Mouse (Mus musculus): ENCODE results near the gene Tsc22d4.
"Not testable (repeated sequence)": the region's sequence is repeated elsewhere in the genome, so short reads cannot be mapped to it uniquely, and the experiment has no call there.

Tsc22d4 gene

GRCm38 (mm10) chr5:137745214-137746171 lies at the start of gene Tsc22d4:
Gene Tsc22d4, plus strand, starts transcription at chr5:137745730.
- in situ Hi-C loops (cut with MboI; ENCODE audit: low sequenced_read_pairs) = no loop called here

DNA sequence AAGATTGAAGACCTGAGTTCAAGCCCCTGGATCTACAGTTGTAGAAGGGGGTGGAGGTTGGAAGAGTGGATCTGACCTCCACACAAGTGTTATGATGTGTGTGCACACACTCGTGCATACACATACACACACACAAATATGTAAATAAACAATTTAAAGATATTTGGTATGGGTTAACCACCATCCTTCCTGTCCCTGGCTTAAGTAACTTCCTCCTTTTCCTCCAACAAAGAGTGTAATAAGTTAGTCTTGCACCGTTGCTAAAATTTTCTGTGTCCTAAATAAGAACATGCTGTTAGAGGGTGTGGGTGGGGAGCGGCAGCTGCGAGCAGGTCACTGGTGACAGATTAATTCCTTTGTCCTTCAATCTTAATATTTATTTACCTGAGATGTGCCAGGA lies 49.6 kb upstream of the Tsc22d4 start:
- in situ Hi-C loops (cut with MboI; ENCODE audit: low sequenced_read_pairs) = no loop called here

DNA sequence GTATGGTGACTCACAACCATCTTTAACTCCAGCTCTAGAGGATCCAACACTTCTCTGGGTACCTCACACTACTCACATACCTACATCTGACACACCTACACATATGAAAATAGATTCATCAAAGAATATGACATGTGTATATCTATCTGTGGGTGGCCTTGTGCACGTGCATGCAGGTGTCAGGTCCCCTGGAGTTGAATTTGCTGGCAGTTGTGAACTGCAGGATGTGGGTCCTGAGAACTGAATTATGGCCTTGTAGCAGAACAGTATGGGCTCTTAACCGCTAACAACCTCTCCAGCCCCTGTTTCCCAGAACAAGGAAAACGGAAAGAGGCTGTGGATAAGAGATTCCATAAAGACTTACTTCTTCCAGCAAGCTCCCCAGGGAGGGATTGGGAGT lies 46.5 kb upstream of the Tsc22d4 start:
- in situ Hi-C loops (cut with MboI; ENCODE audit: low sequenced_read_pairs) = no loop called here

DNA sequence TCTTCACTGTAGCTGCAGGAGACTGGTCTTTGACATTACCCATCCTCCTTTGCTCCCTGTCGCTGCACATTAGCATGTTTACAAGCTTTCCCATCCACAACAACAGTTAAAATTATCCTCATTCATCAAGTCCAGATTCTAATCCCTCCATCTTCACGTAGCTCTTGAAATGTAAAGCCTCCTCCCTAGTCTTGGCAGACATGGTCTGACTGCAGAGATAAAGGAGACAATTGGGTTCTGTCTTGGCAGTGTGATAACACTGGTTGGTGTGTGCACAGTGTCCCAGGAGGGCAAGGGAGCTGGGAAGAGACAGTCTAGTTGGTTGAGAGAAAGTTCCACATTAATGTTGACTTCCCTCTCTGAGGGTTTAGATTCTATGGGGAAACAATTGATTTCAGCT lies 45.7 kb upstream of the Tsc22d4 start:
- in situ Hi-C loops (cut with MboI; ENCODE audit: low sequenced_read_pairs) = no loop called here

DNA sequence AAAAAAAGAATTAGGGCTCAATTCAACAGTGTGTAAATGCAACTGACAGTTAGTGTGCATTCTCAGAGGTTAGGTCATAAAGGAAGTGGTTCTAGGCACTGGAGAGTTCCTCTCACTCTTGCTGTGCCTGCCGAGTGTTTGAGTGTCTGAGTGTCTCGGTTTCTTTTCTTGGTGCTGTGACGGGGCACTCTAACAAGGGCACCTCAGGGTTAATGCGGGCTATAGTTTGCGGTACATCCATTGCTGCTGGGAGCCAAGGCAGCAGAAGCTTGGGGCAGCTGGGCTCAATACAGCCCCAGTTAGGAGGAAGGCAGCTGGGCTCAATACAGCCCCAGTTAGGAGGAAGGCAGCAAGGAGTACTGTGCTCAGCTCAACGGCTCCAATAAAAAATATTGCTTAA lies 40.3 kb upstream of the Tsc22d4 start:
- in situ Hi-C loops (cut with MboI; ENCODE audit: low sequenced_read_pairs) = no loop called here

GRCm38 (mm10) chr5:137706913-137707633 lies 38.5 kb upstream of the Tsc22d4 start:
- in situ Hi-C loops (cut with MboI; ENCODE audit: low sequenced_read_pairs) = no loop called here

DNA sequence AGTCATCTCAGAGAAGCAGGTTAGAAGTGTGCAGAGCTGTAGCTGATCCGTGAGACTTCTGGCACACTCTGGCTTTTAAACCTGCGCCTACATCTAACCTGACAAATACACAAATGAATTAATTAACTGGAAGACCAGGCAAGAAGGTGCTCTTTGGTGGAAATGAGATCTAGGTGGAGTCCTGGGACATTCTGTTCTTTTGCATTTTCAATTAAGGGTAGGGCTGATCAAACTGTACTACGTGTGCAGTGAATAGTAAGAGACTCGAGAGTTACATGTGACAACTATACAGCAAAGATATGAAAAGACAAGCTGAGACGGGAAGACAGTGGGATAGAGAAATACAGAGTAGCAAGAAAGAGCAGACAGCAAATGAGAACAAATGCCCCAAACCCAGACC lies 32.1 kb upstream of the Tsc22d4 start:
- in situ Hi-C loops (cut with MboI; ENCODE audit: low sequenced_read_pairs) = no loop called here

GRCm38 (mm10) chr5:137715685-137716084 lies 29.8 kb upstream of the Tsc22d4 start:
- in situ Hi-C loops (cut with MboI; ENCODE audit: low sequenced_read_pairs) = no loop called here

- in situ Hi-C loops (cut with MboI; ENCODE audit: low sequenced_read_pairs) = no loop called here
These were observed 27.3 kb upstream of the Tsc22d4 start for GRCm38 (mm10) chr5:137718020-137718790.

DNA sequence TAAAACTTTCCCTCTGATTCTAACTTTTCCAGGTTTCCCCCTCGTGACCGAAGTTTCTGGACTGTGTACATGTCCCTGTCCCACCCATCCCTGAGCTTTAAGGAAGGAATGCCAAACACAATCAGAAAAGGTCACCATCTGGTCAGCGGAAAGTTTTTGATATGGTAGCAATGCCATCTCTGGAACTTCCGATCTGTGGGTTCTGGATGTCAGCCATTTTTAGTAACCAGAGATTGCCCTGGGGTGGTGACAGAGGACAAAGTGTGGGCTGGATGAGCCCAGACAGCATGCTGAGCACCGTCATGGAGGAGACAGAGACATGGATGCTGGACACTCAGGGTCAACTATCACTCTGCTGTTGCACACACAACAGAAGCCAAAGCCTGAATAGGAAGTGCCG lies 26.4 kb upstream of the Tsc22d4 start:
- in situ Hi-C loops (cut with MboI; ENCODE audit: low sequenced_read_pairs) = no loop called here

DNA sequence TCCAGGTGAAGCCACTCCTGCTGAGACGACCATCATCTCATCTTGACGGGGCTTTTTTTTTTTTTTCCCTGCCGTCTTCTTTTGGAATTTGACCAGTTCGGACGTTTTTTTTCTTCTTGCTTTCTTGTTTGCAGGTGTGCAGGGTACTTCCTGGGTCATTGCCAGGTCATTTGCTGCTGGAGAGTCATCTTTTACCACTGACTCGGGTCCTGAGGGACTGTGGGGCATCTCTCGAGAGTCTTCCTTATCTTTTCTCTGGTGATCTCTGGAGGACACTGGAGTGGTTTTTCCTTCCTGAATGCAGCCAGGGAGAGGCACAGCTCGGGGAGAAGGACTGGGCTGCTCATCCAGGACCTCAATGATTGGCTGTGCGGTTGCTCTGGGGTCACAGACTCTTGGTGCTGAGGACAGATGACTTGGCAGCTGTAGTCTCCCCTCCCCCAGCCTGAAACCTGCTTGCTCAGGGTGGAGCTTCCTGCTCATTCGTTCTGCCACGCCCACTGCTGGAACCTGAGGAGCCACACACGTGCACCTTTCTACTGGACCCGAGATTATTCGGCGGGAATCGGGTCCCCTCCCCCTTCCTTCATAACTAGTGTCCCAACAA lies 24.9 kb upstream of the Tsc22d4 start:
- in situ Hi-C loops (cut with MboI; ENCODE audit: low sequenced_read_pairs) = not testable (repeated sequence)

DNA sequence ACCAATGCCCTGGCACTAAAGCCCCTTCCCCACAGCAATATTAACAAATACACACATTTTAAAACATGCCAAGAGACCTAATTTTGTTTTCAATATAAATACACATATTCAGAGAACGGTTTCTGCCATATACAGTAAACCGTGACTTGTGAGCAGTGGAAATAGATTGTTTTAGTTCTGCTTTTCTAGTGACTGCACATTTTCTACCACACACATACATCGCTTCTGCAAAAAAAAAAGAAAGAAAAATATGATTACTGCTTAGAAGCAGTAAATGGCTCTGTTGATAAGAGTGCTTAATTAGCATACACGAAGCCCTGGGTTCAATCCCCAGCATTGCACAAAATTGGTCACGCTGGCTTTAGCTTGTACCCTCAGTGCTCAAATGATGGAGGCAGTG lies 21.7 kb upstream of the Tsc22d4 start:
- in situ Hi-C loops (cut with MboI; ENCODE audit: low sequenced_read_pairs) = no loop called here

DNA sequence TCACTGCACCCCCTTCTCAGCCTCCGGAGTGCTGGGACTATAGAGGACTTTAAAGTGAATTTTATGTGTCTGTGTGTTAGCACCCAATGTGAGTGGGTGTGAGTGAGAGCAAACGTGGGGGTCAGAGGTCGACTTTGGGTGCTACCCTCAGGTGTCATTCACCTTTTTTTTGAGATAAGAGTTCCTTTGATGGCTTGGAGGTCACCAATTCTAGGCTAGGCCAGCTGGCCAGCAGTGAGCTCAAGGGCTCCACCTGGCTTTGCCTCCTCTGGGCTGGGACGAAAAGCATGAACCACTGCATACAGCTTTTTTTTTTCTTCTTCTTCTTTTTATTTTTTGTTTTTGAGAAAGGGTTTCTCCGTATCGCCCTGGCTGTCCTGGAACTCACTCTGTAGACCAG lies 18.8 kb upstream of the Tsc22d4 start:
- in situ Hi-C loops (cut with MboI; ENCODE audit: low sequenced_read_pairs) = no loop called here

GRCm38 (mm10) chr5:137733638-137734288 lies 11.8 kb upstream of the Tsc22d4 start:
- in situ Hi-C loops (cut with MboI; ENCODE audit: low sequenced_read_pairs) = no loop called here

DNA sequence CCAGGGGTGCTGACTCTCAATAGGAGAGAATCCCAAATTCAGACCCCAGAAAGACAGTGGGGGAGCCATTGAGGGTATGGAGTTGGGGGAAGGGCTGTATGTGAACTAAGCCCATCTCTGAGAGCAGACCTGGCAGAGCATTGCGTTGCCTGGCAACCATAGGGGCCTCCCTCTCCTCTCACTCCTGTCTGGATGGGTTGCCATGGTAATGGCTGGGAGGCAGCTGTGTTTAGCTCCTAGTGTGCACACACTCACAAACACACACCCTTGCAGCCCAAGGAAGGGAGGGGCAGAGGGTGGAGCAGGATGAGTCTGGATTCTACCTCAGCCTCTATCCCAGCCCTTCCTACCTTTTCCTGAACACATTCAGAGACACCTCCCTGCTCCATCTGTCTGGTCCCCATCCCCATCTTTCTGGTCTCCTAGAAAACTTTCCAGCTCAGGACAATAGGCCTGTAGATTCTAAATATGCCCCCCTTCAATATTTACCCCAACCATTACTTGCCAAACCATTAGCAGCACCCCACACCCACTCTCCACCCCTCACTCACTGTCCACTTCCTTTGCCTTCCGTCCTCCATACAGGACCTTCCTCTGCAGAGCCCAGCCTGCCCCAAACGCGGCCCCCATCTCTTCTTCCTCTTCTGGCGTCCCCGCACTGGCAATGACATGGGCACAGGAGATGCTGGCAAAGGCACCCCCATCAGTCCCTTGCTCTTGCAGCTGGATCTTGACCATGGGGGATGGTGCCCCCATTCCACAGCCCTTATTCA lies 11.1 kb upstream of the Tsc22d4 start:
- in situ Hi-C loops (cut with MboI; ENCODE audit: low sequenced_read_pairs) = no loop called here

DNA sequence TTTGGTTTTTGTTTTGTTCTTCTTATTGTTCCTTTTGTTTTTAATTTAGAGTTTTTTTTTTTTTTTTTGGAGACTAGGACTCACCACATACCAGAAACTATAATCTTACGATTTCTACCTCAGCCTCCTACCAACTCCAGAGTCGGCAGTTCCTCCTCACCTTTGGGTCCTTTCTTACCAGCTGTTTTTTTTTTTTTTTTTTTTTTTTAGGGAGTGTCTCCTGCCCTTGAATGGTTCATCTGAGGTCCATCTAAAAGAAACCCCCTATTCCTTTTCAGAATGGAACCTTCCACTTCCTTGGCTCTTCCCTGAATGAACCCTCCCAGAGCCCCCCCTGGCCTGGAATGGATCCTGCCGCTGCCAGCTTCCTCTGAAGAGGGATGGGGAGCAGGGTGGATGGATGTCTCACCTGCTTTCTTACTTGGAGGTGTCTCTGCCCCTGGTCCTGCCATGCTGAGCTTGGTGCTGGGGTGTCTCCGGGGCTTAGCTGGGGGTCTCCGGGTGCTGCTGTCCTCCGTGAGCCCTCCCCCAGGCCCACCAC lies 8.1 kb upstream of the Tsc22d4 start:
- in situ Hi-C loops (cut with MboI; ENCODE audit: low sequenced_read_pairs) = no loop called here

- in situ Hi-C loops (cut with MboI; ENCODE audit: low sequenced_read_pairs) = no loop called here
These were observed 7.0 kb upstream of the Tsc22d4 start for GRCm38 (mm10) chr5:137738516-137738915.

GRCm38 (mm10) chr5:137739471-137739870 lies 6.1 kb upstream of the Tsc22d4 start:
- in situ Hi-C loops (cut with MboI; ENCODE audit: low sequenced_read_pairs) = no loop called here

DNA sequence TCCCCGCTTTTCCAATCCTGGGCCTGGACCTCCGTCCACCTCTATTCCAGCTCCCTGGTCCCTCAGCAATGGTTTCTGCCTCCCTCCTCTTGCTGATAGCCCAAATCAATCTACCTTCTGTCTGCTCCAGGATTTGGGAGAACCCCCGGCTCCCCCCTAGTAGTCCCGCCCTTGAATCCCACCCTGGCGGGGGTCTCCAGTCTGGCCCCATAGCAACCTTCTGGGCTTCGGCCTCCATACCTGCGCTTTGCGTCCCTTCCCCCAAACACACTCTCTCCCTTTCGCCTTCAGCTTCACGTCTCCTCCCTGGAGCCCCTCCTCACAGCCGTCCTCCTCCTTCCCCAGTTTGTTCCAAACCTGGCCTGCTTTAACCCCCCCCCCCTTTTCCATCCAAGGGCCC lies 5.0 kb upstream of the Tsc22d4 start:
- in situ Hi-C loops (cut with MboI; ENCODE audit: low sequenced_read_pairs) = no loop called here
